Mouse (Mus musculus) intestine, embryonic 14.5 days (tissue): Measurements from ENCODE around the gene Rex1bd. TPM values are rescaled to one million over a fixed set of nuclear protein-coding genes. Genes with fewer than 3 reads are reported as not detected.
A peak's percentile ranks its signal among the peaks of the same experiment; 100 is the strongest.

Experiments used
- ATAC-seq: fragments of 200-750 bp; cut with Nextera tagmentation; replicated peaks from 2 replicates; pipeline ENCODE4 v1.8.0; 2017; ENCODE audit warnings: low read depth, moderate number of reproducible peaks, moderate TSS enrichment, moderate library complexity; ENCODE audit not compliant: low FRiP score, low TSS enrichment
- DNase-seq: peaks from one replicate; pipeline ENCODE4 v3.0.0-alpha.2; 2018; ENCODE audit warnings: low spot score
- H3K27ac ChIP-seq: fragments of 300-500 bp; sonication (generic); 2 replicates; pipeline ENCODE4 v1.5.1; 2014; ENCODE audit warnings: low read depth, mild to moderate bottlenecking, control low read depth
- H3K27me3 ChIP-seq: fragments of 300-500 bp; sonication (generic); replicated peaks from 2 replicates; pipeline ENCODE4 v1.6.1; 2014; ENCODE audit warnings: low read length, control low read depth; ENCODE audit not compliant: control insufficient read depth, insufficient read depth
- H3K36me3 ChIP-seq: fragments of 300-500 bp; sonication (generic); 2 replicates; pipeline ENCODE4 v1.6.1; 2014; ENCODE audit warnings: low read length, control low read depth; ENCODE audit not compliant: control insufficient read depth, insufficient read depth
- H3K4me1 ChIP-seq: fragments of 300-500 bp; sonication (generic); replicated peaks from 2 replicates; pipeline ENCODE4 v1.6.1; 2014; ENCODE audit warnings: low read length, control low read depth, mixed read lengths; ENCODE audit not compliant: control insufficient read depth, insufficient read depth
- H3K4me2 ChIP-seq: fragments of 300-500 bp; sonication (generic); 2 replicates; pipeline ENCODE4 v1.6.1; 2014; ENCODE audit warnings: low read length
- H3K4me3 ChIP-seq: fragments of 300-500 bp; sonication (generic); 2 replicates; pipeline ENCODE4 v1.5.1; 2014; ENCODE audit warnings: low read depth, low read length, control low read depth, mixed read lengths
- H3K9ac ChIP-seq: fragments of 300-500 bp; sonication (generic); 2 replicates; pipeline ENCODE4 v1.6.1; 2014; ENCODE audit warnings: mild to moderate bottlenecking, low read length
- H3K9me3 ChIP-seq: fragments of 300-500 bp; sonication (generic); 2 replicates; pipeline ENCODE4 v1.6.1; 2016; ENCODE audit warnings: low read length, control low read depth; ENCODE audit not compliant: control insufficient read depth
- WGBS: fragments of 180-500 bp; shearing (Covaris S2); extraction: QIAGEN DNeasy Blood & Tissue Kit; methylation state at CpG from one replicate; pipeline ENCODE4 v1.1.7; 2014; 5-methylcytosine and 5-hydroxymethylcytosine counted together
- polyA plus RNA-seq: library from polyadenylated mRNA; unstranded; fragments of >200 nt; fragmentation: Nextera tagmentation; extraction: Ambion mirVana; gene quantifications from 2 replicates; pipeline ENCODE4 v1.2.1, GENCODE M21; 2014

Rex1bd gene
- polyA plus RNA-seq, 1 experiment from 2014 or later, result 136 TPM

GRCm38 (mm10) chr8:70481908-70482307 is 24.6 kb downstream of the Rex1bd start:
- DNase-seq, result no peak
- Histone ChIP-seq H3K27me3 (peaks cover 50% of the 10 kb centered on the region), H3K9me3 (no peaks in the 10 kb centered on the region), H3K9ac (no peak overlapping the region), H3K36me3 (no peaks in the 10 kb centered on the region), H3K27ac (no peak overlapping the region), H3K4me3 (no peak overlapping the region), H3K4me2 (no peak overlapping the region), H3K4me1 (peaks cover 5% of the 10 kb centered on the region; the same call in 1 of the 2 replicates)
- 82% methylated on average over 3 of the region's 3 CpGs for WGBS
- ATAC-seq, result no peak

GRCm38 (mm10) chr8:70477269-70477982 is 29.1 kb downstream of the Rex1bd start:
- Histone ChIP-seq H3K36me3 (no peaks in the 10 kb centered on the region), H3K4me2 (peak overlapping the region; percentile 90), H3K27me3 (peaks cover 22% of the 10 kb centered on the region; the same call in 1 of the 2 replicates), H3K9ac (no peak overlapping the region), H3K4me1 (peaks cover 10% of the 10 kb centered on the region), H3K9me3 (no peaks in the 10 kb centered on the region), H3K4me3 (peak overlapping the region; percentile 67), H3K27ac (peak overlapping the region; percentile 39; the same call in 1 of the 2 replicates)
- DNase-seq, result peak; percentile 70
- WGBS, result 3% methylated on average over 21 of the region's 21 CpGs
- ATAC-seq, result peak; percentile 50

- Histone ChIP-seq H3K9ac (peak within 1 kb of the TSS; percentile 85), H3K27me3 (peaks cover 15% of the 10 kb centered on the region; the same call in 1 of the 2 replicates), H3K27ac (peak within 1 kb of the TSS; percentile 51), H3K4me3 (peak within 1 kb of the TSS; percentile 67), H3K4me1 (peaks cover 10% of the 10 kb centered on the region), H3K36me3 (no peaks in the 10 kb centered on the region), H3K4me2 (peak within 1 kb of the TSS; percentile 90), H3K9me3 (no peaks in the 10 kb centered on the region)
- under 1% methylated on average over 53 of the region's 53 CpGs for WGBS
- DNase-seq, result peak; percentile 98
- peak; percentile 91 for ATAC-seq
These were observed 30.0 kb downstream of the Rex1bd start, which contains the start of gene Klhl26 for GRCm38 (mm10) chr8:70476333-70477268. Gene Klhl26, minus strand, starts transcription at chr8:70476968.

GRCm38 (mm10) chr8:70471856-70472255 is 34.7 kb downstream of the Rex1bd start:
- no peaks in the 10 kb centered on the region for H3K9me3 ChIP-seq
- DNase-seq (no peak), ATAC-seq (no peak)
- H3K4me3 ChIP-seq, result no peak overlapping the region
- H3K4me1 ChIP-seq, result peaks cover 10% of the 10 kb centered on the region
- 97% methylated on average over 7 of the region's 7 CpGs for WGBS
- H3K36me3 ChIP-seq, result no peaks in the 10 kb centered on the region
- no peak overlapping the region for H3K27ac ChIP-seq
- H3K27me3 ChIP-seq, result no peaks in the 10 kb centered on the region
- no peak overlapping the region for H3K4me2 ChIP-seq
- no peak overlapping the region for H3K9ac ChIP-seq

- DNase-seq (no peak), ATAC-seq (no peak)
- Histone ChIP-seq H3K4me3 (no peak overlapping the region), H3K4me1 (0 out of 2 replicates have a peak, but pooled peaks cover 4% of the 10 kb centered on the region), H3K4me2 (no peak overlapping the region), H3K27me3 (no peaks in the 10 kb centered on the region), H3K27ac (no peak overlapping the region), H3K9me3 (no peaks in the 10 kb centered on the region), H3K36me3 (peaks cover 6% of the 10 kb centered on the region; the same call in 1 of the 2 replicates), H3K9ac (no peak overlapping the region)
- 73% methylated on average over 2 of the region's 2 CpGs for WGBS
These were observed 36.6 kb downstream of the Rex1bd start for GRCm38 (mm10) chr8:70469938-70470337.

GRCm38 (mm10) chr8:70469295-70469916 is 37.1 kb downstream of the Rex1bd start:
- no peaks in the 10 kb centered on the region for H3K9me3 ChIP-seq
- peaks cover 6% of the 10 kb centered on the region; the same call in 1 of the 2 replicates for H3K36me3 ChIP-seq
- no peak overlapping the region for H3K27ac ChIP-seq
- DNase-seq (no peak), ATAC-seq (peak; percentile 53)
- H3K4me3 ChIP-seq, result no peak overlapping the region
- H3K4me2 ChIP-seq, result no peak overlapping the region
- H3K27me3 ChIP-seq, result no peaks in the 10 kb centered on the region
- H3K4me1 ChIP-seq, result 0 out of 2 replicates have a peak, but pooled peaks cover 4% of the 10 kb centered on the region
- no peak overlapping the region for H3K9ac ChIP-seq
- WGBS, result 56% methylated on average over 10 of the region's 10 CpGs

- H3K4me3 ChIP-seq, result no peak overlapping the region
- H3K9ac ChIP-seq, result no peak overlapping the region
- H3K27ac ChIP-seq, result no peak overlapping the region
- 91% methylated on average over 4 of the region's 4 CpGs for WGBS
- ATAC-seq (no peak), DNase-seq (no peak)
- 0 out of 2 replicates have a peak, but pooled peaks cover 4% of the 10 kb centered on the region for H3K4me1 ChIP-seq
- no peaks in the 10 kb centered on the region for H3K9me3 ChIP-seq
- H3K36me3 ChIP-seq, result peaks cover 6% of the 10 kb centered on the region; the same call in 1 of the 2 replicates
- no peak overlapping the region for H3K4me2 ChIP-seq
- H3K27me3 ChIP-seq, result no peaks in the 10 kb centered on the region
These were observed 37.8 kb downstream of the Rex1bd start for GRCm38 (mm10) chr8:70468733-70469132.

- H3K9me3 ChIP-seq, result no peaks in the 10 kb centered on the region
- WGBS, result 58% methylated on average over 1 of the region's 1 CpGs
- no peak overlapping the region for H3K9ac ChIP-seq
- no peak overlapping the region for H3K4me2 ChIP-seq
- no peak for ATAC-seq
- no peak overlapping the region for H3K4me3 ChIP-seq
- 0 out of 2 replicates have a peak, but pooled peaks cover 4% of the 10 kb centered on the region for H3K4me1 ChIP-seq
- H3K27ac ChIP-seq, result no peak overlapping the region
- H3K27me3 ChIP-seq, result no peaks in the 10 kb centered on the region
- peaks cover 6% of the 10 kb centered on the region; the same call in 1 of the 2 replicates for H3K36me3 ChIP-seq
- DNase-seq, result no peak
These were observed 38.6 kb downstream of the Rex1bd start for GRCm38 (mm10) chr8:70467907-70468306.
